23 mouse cellular contexts compared by ENCODE assay signal in the genomic region with DNA sequence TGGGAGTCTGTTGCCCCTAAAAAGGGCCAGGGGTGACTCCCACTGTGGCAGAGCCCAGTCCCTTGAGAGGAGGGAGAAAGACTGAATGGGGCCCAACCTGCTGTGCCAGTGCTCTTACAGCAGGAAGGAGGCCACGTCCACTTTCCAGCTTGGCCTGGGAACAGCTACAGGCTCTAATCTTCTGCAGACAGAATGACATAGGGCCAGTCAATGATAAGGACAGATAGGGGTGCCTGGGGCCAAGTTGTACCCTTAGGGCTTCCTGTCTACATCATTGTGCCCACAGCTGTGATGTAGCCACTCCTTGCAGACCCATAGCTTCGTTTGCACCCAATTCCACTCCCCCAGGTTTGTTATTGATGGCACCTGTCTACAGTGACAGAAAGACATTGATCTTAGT. TPM values are rescaled to one million over a fixed set of nuclear protein-coding genes. Genes with fewer than 3 reads are reported as not detected.
DNase-seq lines count a peak whose midpoint lies in the region; ATAC-seq lines count a peak whose summit lies in the region.
"Had no signal": no experiment of that assay in that cellular context is flagged by ENCODE, and none has a peak within 500 bp of the region (broad histone marks: within the 10 kb centered on the region; RNA-seq: fewer than 3 reads in every experiment).

No protein-coding gene starts in this region.

- peaks cover 22% of the 10 kb centered on the region; the same call in 1 of the 2 replicates for H3K27me3 ChIP-seq in heart, embryonic 12.5 days (replicated peaks)
- H3K27me3 ChIP-seq in liver, embryonic 12.5 days (replicated peaks): peaks cover 58% of the 10 kb centered on the region
- peaks cover 19% of the 10 kb centered on the region for H3K27me3 ChIP-seq in stomach, embryonic 15.5 days (replicated peaks)

- ATAC-seq in heart, embryonic 12.5 days (ENCODE audit: insufficient number of reproducible peaks, low FRiP score): no peak
- ATAC-seq in liver, embryonic 12.5 days: peak; percentile 83
- ATAC-seq in stomach, embryonic 15.5 days (ENCODE audit: insufficient read depth, low FRiP score, low read depth): peak; percentile 58
- ATAC-seq: midbrain, embryonic 13.5 days had no signal

- H3K9ac ChIP-seq in heart, embryonic 12.5 days: no peak overlapping the region
- peak overlapping the region; percentile 82 for H3K9ac ChIP-seq in liver, embryonic 12.5 days
- no peak overlapping the region for H3K9ac ChIP-seq in stomach, embryonic 15.5 days
- H3K9ac ChIP-seq: hindbrain, embryonic 13.5 days; limb, embryonic 13.5 days; midbrain, embryonic 13.5 days had no signal

- no peak overlapping the region for H3K27ac ChIP-seq in heart, embryonic 12.5 days (ENCODE audit: poor library complexity, severe bottlenecking)
- H3K27ac ChIP-seq in liver, embryonic 12.5 days: peak overlapping the region; percentile 83
- H3K27ac ChIP-seq in stomach, embryonic 15.5 days: no peak overlapping the region
- H3K27ac ChIP-seq: hindbrain, embryonic 13.5 days; left cerebral cortex, adult 2 months; limb, embryonic 13.5 days; midbrain, embryonic 13.5 days had no signal

- peaks cover 69% of the 10 kb centered on the region for H3K4me1 ChIP-seq in heart, embryonic 12.5 days (replicated peaks)
- H3K4me1 ChIP-seq in liver, embryonic 12.5 days: peaks cover 66% of the 10 kb centered on the region
- peaks cover 17% of the 10 kb centered on the region for H3K4me1 ChIP-seq in stomach, embryonic 15.5 days

- DNase-seq in heart, adult 8-10 months (ENCODE audit: low spot score): no peak
- peak; percentile 36 for DNase-seq in c-Kit-negative CD71-positive TER-119-positive erythroid progenitor cells, embryonic 14.5 days (ENCODE audit: low read depth, low spot score)
- no peak for DNase-seq in cerebellum, postnatal 14 days
- DNase-seq in cerebellum, adult 9-10 months: no peak
- DNase-seq: adrenal gland, adult 2 months; cerebellum, postnatal 10 days; gastrocnemius, postnatal 14 days; kidney, adult 8-10 months; lung, postnatal 10 days; retina, postnatal 1 day; spleen, adult 18-20 months; thymus, postnatal 25 days had no signal

- H3K36me3 ChIP-seq in heart, embryonic 12.5 days: no peaks in the 10 kb centered on the region
- peaks cover 16% of the 10 kb centered on the region for H3K36me3 ChIP-seq in liver, embryonic 12.5 days
- no peaks in the 10 kb centered on the region for H3K36me3 ChIP-seq in stomach, embryonic 15.5 days
- H3K36me3 ChIP-seq: hindbrain, embryonic 13.5 days; limb, embryonic 13.5 days; midbrain, embryonic 13.5 days had no signal

- H3K4me2 ChIP-seq in heart, embryonic 12.5 days: peak overlapping the region; percentile 81
- H3K4me2 ChIP-seq in liver, embryonic 12.5 days: peak overlapping the region; percentile 94
- peak overlapping the region; percentile 79 for H3K4me2 ChIP-seq in stomach, embryonic 15.5 days
- H3K4me2 ChIP-seq: hindbrain, embryonic 13.5 days; midbrain, embryonic 13.5 days had no signal

- H3K4me3 ChIP-seq in heart, embryonic 12.5 days: no peak overlapping the region
- H3K4me3 ChIP-seq in liver, embryonic 12.5 days: peak overlapping the region; percentile 70
- 0 out of 2 replicates have a peak overlapping the region, but pooled peaks have one; percentile 48 for H3K4me3 ChIP-seq in stomach, embryonic 15.5 days (replicated peaks)
- H3K4me3 ChIP-seq: hindbrain, embryonic 13.5 days; left cerebral cortex, adult 2 months; midbrain, embryonic 13.5 days; myocyte had no signal

- H3K9me3 ChIP-seq in heart, embryonic 12.5 days (replicated peaks): no peaks in the 10 kb centered on the region
- H3K9me3 ChIP-seq in liver, embryonic 12.5 days (replicated peaks): no peaks in the 10 kb centered on the region
- no peaks in the 10 kb centered on the region for H3K9me3 ChIP-seq in stomach, embryonic 15.5 days
- H3K9me3 ChIP-seq: hindbrain, embryonic 13.5 days; limb, embryonic 13.5 days; midbrain, embryonic 13.5 days had no signal

- 12% methylated on average over 2 of the region's 2 CpGs for WGBS in heart, embryonic 12.5 days
- 10% methylated on average over 2 of the region's 2 CpGs for WGBS in liver, embryonic 12.5 days (ENCODE audit: insufficient replicate concordance)
- WGBS in stomach, embryonic 15.5 days: 32% methylated on average over 2 of the region's 2 CpGs

RNA-seq across cellular contexts. Expression of a gene that starts 2.2 kb away (rescaled TPM):
- polyA plus RNA-seq in heart, embryonic 12.5 days (2016; fragmentation: Nextera tagmentation; extraction: Ambion mirVana): 2.7 and 2.8 TPM in 2 replicates
- under 1 TPM; 0.19 to 0.41 (median 0.28) TPM for total RNA-seq in heart, adult 8-10 months (2022)
- polyA plus RNA-seq in liver, embryonic 12.5 days (2016; fragmentation: Nextera tagmentation; extraction: Ambion mirVana): 8.2 and 8.5 TPM in 2 replicates
- polyA plus RNA-seq in stomach, embryonic 15.5 days (2015; fragmentation: Nextera tagmentation; extraction: Ambion mirVana): 5.5 and 5.9 TPM in 2 replicates
- polyA plus RNA-seq: C2C12, myocyte had no signal

RNA-seq across cellular contexts. Expression of a gene that starts 33.1 kb away (rescaled TPM):
- polyA plus RNA-seq in heart, embryonic 12.5 days (2016; fragmentation: Nextera tagmentation; extraction: Ambion mirVana): 7.7 and 8.1 TPM in 2 replicates
- 10 to 100 TPM in 3 of 4 experiments, 1 to 10 TPM in 1; 8.5 to 12.2 (median 11.5) TPM for total RNA-seq in heart, adult 8-10 months (2022)
- 6.4 and 8.8 TPM in 2 replicates for polyA plus RNA-seq in liver, embryonic 12.5 days (2016; fragmentation: Nextera tagmentation; extraction: Ambion mirVana)
- 8.8 and 9.3 TPM in 2 replicates for polyA plus RNA-seq in stomach, embryonic 15.5 days (2015; fragmentation: Nextera tagmentation; extraction: Ambion mirVana)

RNA-seq across cellular contexts. Expression of a gene that starts 34.5 kb away (rescaled TPM):
- not detected in 2 replicates for polyA plus RNA-seq in heart, embryonic 12.5 days (2016; fragmentation: Nextera tagmentation; extraction: Ambion mirVana)
- total RNA-seq in heart, adult 8-10 months (2022): not detected
- polyA plus RNA-seq in liver, embryonic 12.5 days (2016; fragmentation: Nextera tagmentation; extraction: Ambion mirVana): not detected in 2 replicates
- not detected in 2 replicates for polyA plus RNA-seq in stomach, embryonic 15.5 days (2015; fragmentation: Nextera tagmentation; extraction: Ambion mirVana)
- total RNA-seq: gastrocnemius, postnatal 14 days; left cerebral cortex, adult 2 months; neutrophil, adult 5-6 weeks had no signal
- polyA plus RNA-seq: C2C12; hindbrain, embryonic 13.5 days; large intestine, adult 2 months had no signal
